Mouse (Mus musculus) E14TG2a.4 (cell line): ENCODE results near the gene Abhd13.

Source experiments
- CTCF ChIP-seq: conservative IDR thresholded peaks from 2 replicates; pipeline ENCODE4 v1.5.1; 2014; ENCODE audit warnings: low read length
- NANOG ChIP-seq: IDR thresholded peaks from 2 replicates; pipeline ENCODE4 v1.6.1; 2014; ENCODE audit warnings: borderline replicate concordance, low read length, mixed read lengths

DNA sequence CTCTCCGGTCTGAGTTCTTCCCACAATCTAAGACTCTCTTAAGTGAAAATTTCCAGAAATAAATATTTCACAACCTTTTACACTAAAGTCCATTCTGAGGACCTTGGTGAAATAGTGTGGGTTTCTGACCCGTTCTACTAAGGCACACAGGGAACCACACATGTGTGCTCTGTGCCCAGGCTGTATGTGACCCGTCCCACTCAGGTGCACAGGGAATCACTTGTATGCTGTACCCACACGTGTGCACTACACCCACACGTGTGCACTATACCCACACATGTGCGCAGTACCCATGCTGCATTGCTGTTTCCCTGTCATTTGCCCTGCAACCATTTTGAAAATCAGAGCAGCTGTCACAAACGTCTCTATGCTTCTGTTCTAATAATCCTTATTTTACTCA, 41.9 kb upstream of the Abhd13 start:
- TF ChIP-seq NANOG: no peak
- no peak for TF ChIP-seq CTCF
